Mouse (Mus musculus) bone marrow, adult 2 months (tissue): ENCODE measurements around the gene Palld.

Source experiments
- CTCF ChIP-seq: fragments of 200-500 bp; IDR thresholded peaks from 2 replicates; pipeline ENCODE4 v1.5.1; 2011; ENCODE audit warnings: low read length, control low read depth; ENCODE audit not compliant: control insufficient read depth, insufficient read depth
- POLR2A ChIP-seq: fragments of 200-500 bp; IDR thresholded peaks from 2 replicates; pipeline ENCODE4 v1.6.1; 2011; ENCODE audit warnings: low read depth, mild to moderate bottlenecking, control low read depth, low read length, borderline replicate concordance; ENCODE audit not compliant: control insufficient read depth

- no peak for TF ChIP-seq CTCF
- no peak for TF ChIP-seq POLR2A
Measured at GRCm38 (mm10) chr8:61625656-61626210, 276.8 kb downstream of the Palld start.
